Mouse (Mus musculus): Measurements from ENCODE around the gene Npr2. TPM values are rescaled to one million over a fixed set of nuclear protein-coding genes. Genes with fewer than 3 reads are reported as not detected.

Gene Npr2
- polyA plus RNA-seq, 1 experiment from 2014 or later: 8.1 TPM

DNA sequence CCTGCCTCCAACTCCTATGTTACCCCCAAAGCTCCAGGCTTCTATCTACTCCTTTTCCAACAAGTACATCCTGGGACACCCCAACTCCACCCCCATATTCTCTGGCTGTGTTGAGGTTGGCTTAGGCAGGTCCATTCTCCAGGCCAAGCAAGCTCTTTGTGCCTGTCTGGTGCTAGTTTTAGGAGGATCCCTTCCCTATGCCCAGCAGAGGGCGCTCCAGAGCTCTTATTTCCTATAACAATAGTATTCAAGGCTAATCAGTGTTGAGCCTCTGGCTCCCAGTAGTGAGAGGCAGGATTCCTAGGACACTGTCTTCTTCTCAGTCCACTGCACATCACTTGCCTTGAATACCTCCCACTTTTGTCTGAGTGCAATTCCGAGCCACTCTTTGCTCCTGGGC, 40.3 kb downstream of the Npr2 start:
- Histone ChIP-seq H3K9me3 (ENCODE audit: control insufficient read depth, low read length) (no peaks in the 10 kb centered on the region), H3K4me2 (ENCODE audit: low read depth, severe bottlenecking) (no peak overlapping the region), H3K9ac (ENCODE audit: low read length) (no peak overlapping the region), H3K27ac (replicated peaks; ENCODE audit: low read depth, low read length) (no peak overlapping the region), H3K4me3 (ENCODE audit: low read depth, low read length) (no peak overlapping the region), H3K36me3 (ENCODE audit: control insufficient read depth, insufficient read depth, low read length) (no peaks in the 10 kb centered on the region), H3K27me3 (ENCODE audit: control insufficient read depth, insufficient read depth, low read length) (no peaks in the 10 kb centered on the region), H3K4me1 (ENCODE audit: control insufficient read depth, insufficient read depth, low read length) (0 out of 2 replicates have a peak, but pooled peaks cover 6% of the 10 kb centered on the region)
- no peak for ATAC-seq (ENCODE audit: insufficient number of reproducible peaks, low FRiP score, low TSS enrichment, low read depth)
- WGBS: 17% methylated on average over 2 of the region's 2 CpGs
- DNase-seq (ENCODE audit: low spot score): peak; percentile 94

DNA sequence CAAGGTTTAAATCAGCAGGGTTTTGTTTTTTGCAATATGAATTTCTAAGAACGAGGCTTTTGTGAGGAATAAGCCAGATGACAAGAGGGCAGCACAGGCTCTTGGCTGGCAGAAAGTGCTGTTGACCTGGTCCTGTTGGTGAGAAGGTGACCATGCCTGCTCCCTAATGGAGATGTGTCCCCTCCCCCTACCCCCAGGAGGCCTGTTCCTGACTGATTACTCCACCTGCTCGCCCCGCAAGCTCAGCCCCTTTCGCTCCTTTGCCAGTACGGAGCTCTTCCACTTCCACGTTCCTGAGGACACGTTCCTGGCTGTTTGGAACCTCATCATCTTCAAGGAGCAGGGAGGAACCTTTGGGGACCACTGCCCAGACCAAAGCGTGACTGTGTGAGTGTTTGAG, 42.0 kb downstream of the Npr2 start:
- no peak overlapping the region for H3K27ac ChIP-seq (replicated peaks; ENCODE audit: low read depth, low read length)
- H3K36me3 ChIP-seq (ENCODE audit: control insufficient read depth, insufficient read depth, low read length): no peaks in the 10 kb centered on the region
- no peak for DNase-seq (ENCODE audit: low spot score)
- 78% methylated on average over 8 of the region's 8 CpGs for WGBS
- 0 out of 2 replicates have a peak, but pooled peaks cover 6% of the 10 kb centered on the region for H3K4me1 ChIP-seq (ENCODE audit: control insufficient read depth, insufficient read depth, low read length)
- no peaks in the 10 kb centered on the region for H3K9me3 ChIP-seq (ENCODE audit: control insufficient read depth, low read length)
- H3K4me3 ChIP-seq (ENCODE audit: low read depth, low read length): no peak overlapping the region
- no peak overlapping the region for H3K9ac ChIP-seq (ENCODE audit: low read length)
- H3K4me2 ChIP-seq (ENCODE audit: low read depth, severe bottlenecking): no peak overlapping the region
- H3K27me3 ChIP-seq (ENCODE audit: control insufficient read depth, insufficient read depth, low read length): no peaks in the 10 kb centered on the region
- ATAC-seq (ENCODE audit: insufficient number of reproducible peaks, low FRiP score, low TSS enrichment, low read depth): no peak

DNA sequence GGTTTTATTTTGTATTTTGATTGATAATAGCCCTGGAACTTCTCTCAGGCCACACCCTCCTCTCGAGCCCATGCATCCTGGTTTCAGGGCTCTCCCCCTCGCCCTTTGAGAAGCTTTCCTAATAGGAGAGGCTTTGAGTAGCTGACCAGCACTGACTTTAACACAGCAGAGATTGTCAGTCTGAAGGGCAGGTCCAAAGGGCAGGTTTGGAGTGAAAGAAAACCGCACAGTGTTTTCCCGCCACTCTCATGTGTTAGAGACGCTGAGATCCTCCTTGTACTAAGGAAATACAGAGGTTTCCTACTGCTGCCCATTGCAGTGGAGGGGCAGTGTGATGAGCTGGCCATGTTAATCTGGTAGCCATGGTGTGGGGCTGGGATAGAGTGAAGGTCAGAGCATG, 43.2 kb downstream of the Npr2 start:
- no peak overlapping the region for H3K4me3 ChIP-seq (ENCODE audit: low read depth, low read length)
- 0 out of 2 replicates have a peak, but pooled peaks cover under 1% of the 10 kb centered on the region for H3K4me1 ChIP-seq (ENCODE audit: control insufficient read depth, insufficient read depth, low read length)
- H3K36me3 ChIP-seq (ENCODE audit: control insufficient read depth, insufficient read depth, low read length): no peaks in the 10 kb centered on the region
- H3K9me3 ChIP-seq (ENCODE audit: control insufficient read depth, low read length): no peaks in the 10 kb centered on the region
- DNase-seq (ENCODE audit: low spot score): no peak
- no peak overlapping the region for H3K27ac ChIP-seq (replicated peaks; ENCODE audit: low read depth, low read length)
- ATAC-seq (ENCODE audit: insufficient number of reproducible peaks, low FRiP score, low TSS enrichment, low read depth): no peak
- H3K27me3 ChIP-seq (ENCODE audit: control insufficient read depth, insufficient read depth, low read length): no peaks in the 10 kb centered on the region
- no peak overlapping the region for H3K9ac ChIP-seq (ENCODE audit: low read length)
- WGBS: 87% methylated on average over 5 of the region's 5 CpGs
- H3K4me2 ChIP-seq (ENCODE audit: low read depth, severe bottlenecking): no peak overlapping the region

GRCm38 (mm10) chr4:43675608-43676007, 43.9 kb downstream of the Npr2 start:
- WGBS: 75% methylated on average over 4 of the region's 4 CpGs

GRCm38 (mm10) chr4:43678541-43678940, 46.8 kb downstream of the Npr2 start:
- Histone ChIP-seq H3K36me3 (ENCODE audit: control insufficient read depth, insufficient read depth, low read length) (no peaks in the 10 kb centered on the region; the same call in 1 of the 2 replicates), H3K9me3 (ENCODE audit: control insufficient read depth, low read length) (no peaks in the 10 kb centered on the region), H3K4me2 (ENCODE audit: low read depth, severe bottlenecking) (no peak overlapping the region), H3K4me3 (ENCODE audit: low read depth, low read length) (no peak overlapping the region), H3K27me3 (ENCODE audit: control insufficient read depth, insufficient read depth, low read length) (no peaks in the 10 kb centered on the region), H3K4me1 (ENCODE audit: control insufficient read depth, insufficient read depth, low read length) (no peaks in the 10 kb centered on the region), H3K27ac (replicated peaks; ENCODE audit: low read depth, low read length) (no peak overlapping the region), H3K9ac (ENCODE audit: low read length) (no peak overlapping the region)
- ATAC-seq (ENCODE audit: insufficient number of reproducible peaks, low FRiP score, low TSS enrichment, low read depth) (no peak), DNase-seq (ENCODE audit: low spot score) (no peak)
- 88% methylated on average over 6 of the region's 6 CpGs for WGBS

More at GRCm38 (mm10) chr4:43675608-43676007, 43.9 kb downstream of the Npr2 start:
- Histone ChIP-seq H3K4me3 (ENCODE audit: low read depth, low read length) (no peak overlapping the region), H3K27ac (replicated peaks; ENCODE audit: low read depth, low read length) (no peak overlapping the region), H3K9ac (ENCODE audit: low read length) (no peak overlapping the region), H3K9me3 (ENCODE audit: control insufficient read depth, low read length) (no peaks in the 10 kb centered on the region), H3K36me3 (ENCODE audit: control insufficient read depth, insufficient read depth, low read length) (no peaks in the 10 kb centered on the region), H3K4me1 (ENCODE audit: control insufficient read depth, insufficient read depth, low read length) (no peaks in the 10 kb centered on the region), H3K27me3 (ENCODE audit: control insufficient read depth, insufficient read depth, low read length) (no peaks in the 10 kb centered on the region), H3K4me2 (ENCODE audit: low read depth, severe bottlenecking) (no peak overlapping the region)
- ATAC-seq (ENCODE audit: insufficient number of reproducible peaks, low FRiP score, low TSS enrichment, low read depth) (no peak), DNase-seq (ENCODE audit: low spot score) (no peak)

GRCm38 (mm10) chr4:43679416-43680043, 47.8 kb downstream of the Npr2 start:
- H3K4me2 ChIP-seq (ENCODE audit: low read depth, severe bottlenecking): no peak overlapping the region
- no peaks in the 10 kb centered on the region for H3K27me3 ChIP-seq (ENCODE audit: control insufficient read depth, insufficient read depth, low read length)
- ATAC-seq (ENCODE audit: insufficient number of reproducible peaks, low FRiP score, low TSS enrichment, low read depth) (no peak), DNase-seq (ENCODE audit: low spot score) (no peak)
- H3K9me3 ChIP-seq (ENCODE audit: control insufficient read depth, low read length): no peaks in the 10 kb centered on the region
- H3K4me3 ChIP-seq (ENCODE audit: low read depth, low read length): no peak overlapping the region
- no peaks in the 10 kb centered on the region; the same call in 1 of the 2 replicates for H3K36me3 ChIP-seq (ENCODE audit: control insufficient read depth, insufficient read depth, low read length)
- no peak overlapping the region for H3K9ac ChIP-seq (ENCODE audit: low read length)
- no peaks in the 10 kb centered on the region for H3K4me1 ChIP-seq (ENCODE audit: control insufficient read depth, insufficient read depth, low read length)
- H3K27ac ChIP-seq (replicated peaks; ENCODE audit: low read depth, low read length): no peak overlapping the region
- 83% methylated on average over 7 of the region's 7 CpGs for WGBS

GRCm38 (mm10) chr4:43690021-43690420, 58.3 kb downstream of the Npr2 start:
- Histone ChIP-seq H3K36me3 (ENCODE audit: control insufficient read depth, insufficient read depth, low read length) (0 out of 2 replicates have a peak, but pooled peaks cover 2% of the 10 kb centered on the region), H3K27me3 (ENCODE audit: control insufficient read depth, insufficient read depth, low read length) (no peaks in the 10 kb centered on the region), H3K27ac (replicated peaks; ENCODE audit: low read depth, low read length) (no peak overlapping the region), H3K9me3 (ENCODE audit: control insufficient read depth, low read length) (no peaks in the 10 kb centered on the region), H3K4me3 (ENCODE audit: low read depth, low read length) (no peak overlapping the region), H3K4me2 (ENCODE audit: low read depth, severe bottlenecking) (no peak overlapping the region), H3K9ac (ENCODE audit: low read length) (no peak overlapping the region), H3K4me1 (ENCODE audit: control insufficient read depth, insufficient read depth, low read length) (no peaks in the 10 kb centered on the region)
- WGBS: 95% methylated on average over 17 of the region's 17 CpGs
- ATAC-seq (ENCODE audit: insufficient number of reproducible peaks, low FRiP score, low TSS enrichment, low read depth) (no peak), DNase-seq (ENCODE audit: low spot score) (no peak)

GRCm38 (mm10) chr4:43691026-43691425, 59.3 kb downstream of the Npr2 start:
- H3K27me3 ChIP-seq (ENCODE audit: control insufficient read depth, insufficient read depth, low read length): no peaks in the 10 kb centered on the region
- H3K27ac ChIP-seq (replicated peaks; ENCODE audit: low read depth, low read length): no peak overlapping the region
- no peaks in the 10 kb centered on the region for H3K4me1 ChIP-seq (ENCODE audit: control insufficient read depth, insufficient read depth, low read length)
- WGBS: 87% methylated on average over 5 of the region's 5 CpGs
- H3K9me3 ChIP-seq (ENCODE audit: control insufficient read depth, low read length): no peaks in the 10 kb centered on the region
- DNase-seq (ENCODE audit: low spot score): no peak
- 0 out of 2 replicates have a peak, but pooled peaks cover 2% of the 10 kb centered on the region for H3K36me3 ChIP-seq (ENCODE audit: control insufficient read depth, insufficient read depth, low read length)
- ATAC-seq (ENCODE audit: insufficient number of reproducible peaks, low FRiP score, low TSS enrichment, low read depth): no peak
- no peak overlapping the region for H3K4me2 ChIP-seq (ENCODE audit: low read depth, severe bottlenecking)
- H3K9ac ChIP-seq (ENCODE audit: low read length): no peak overlapping the region
- H3K4me3 ChIP-seq (ENCODE audit: low read depth, low read length): no peak overlapping the region

DNA sequence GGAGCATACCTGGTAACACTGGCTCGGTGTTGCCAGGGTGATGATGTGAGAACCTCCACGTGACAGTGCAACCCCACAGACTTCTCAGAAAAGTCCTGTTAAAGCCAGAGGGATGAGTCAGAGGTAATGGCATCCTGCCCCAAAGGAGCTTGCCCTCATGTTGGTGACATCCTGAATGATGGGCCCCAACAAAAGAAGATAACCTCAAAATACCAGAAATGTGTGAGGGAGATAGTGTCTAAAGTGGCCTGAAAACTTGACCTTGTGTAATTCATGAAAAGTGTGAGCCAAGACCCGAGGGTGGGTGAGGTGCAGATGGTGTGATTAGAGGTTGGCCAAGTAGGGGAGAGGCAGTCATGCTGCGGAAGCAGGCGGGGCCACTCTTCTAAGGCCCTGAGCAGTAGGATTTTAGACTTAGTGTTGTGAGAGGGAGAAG, 62.1 kb downstream of the Npr2 start:
- 72% methylated on average over 5 of the region's 5 CpGs for WGBS
- no peak overlapping the region for H3K4me2 ChIP-seq (ENCODE audit: low read depth, severe bottlenecking)

More for the DNA sequence above, 62.1 kb downstream of the Npr2 start:
- H3K27ac ChIP-seq (replicated peaks; ENCODE audit: low read depth, low read length): no peak overlapping the region
- ATAC-seq (ENCODE audit: insufficient number of reproducible peaks, low FRiP score, low TSS enrichment, low read depth) (no peak), DNase-seq (ENCODE audit: low spot score) (no peak)
- H3K9ac ChIP-seq (ENCODE audit: low read length): no peak overlapping the region
- H3K9me3 ChIP-seq (ENCODE audit: control insufficient read depth, low read length): no peaks in the 10 kb centered on the region
- no peaks in the 10 kb centered on the region for H3K27me3 ChIP-seq (ENCODE audit: control insufficient read depth, insufficient read depth, low read length)
- no peaks in the 10 kb centered on the region for H3K4me1 ChIP-seq (ENCODE audit: control insufficient read depth, insufficient read depth, low read length)
- no peak overlapping the region for H3K4me3 ChIP-seq (ENCODE audit: low read depth, low read length)
- no peaks in the 10 kb centered on the region for H3K36me3 ChIP-seq (ENCODE audit: control insufficient read depth, insufficient read depth, low read length)
